Mouse (Mus musculus): ENCODE measurements around the gene Uck1. TPM values are rescaled to one million over a fixed set of nuclear protein-coding genes. Genes with fewer than 3 reads are reported as not detected.

Gene Uck1
- total RNA-seq, 2 experiments from 2014 or later, result 52.8 to 60.0 TPM

GRCm38 (mm10) chr2:32275823-32276222, 15.9 kb upstream of the Uck1 start:
- DNase-seq (ENCODE audit: extremely low spot score in 1 of 2, low spot score in 1 of 2), result no peak

GRCm38 (mm10) chr2:32260635-32261034, 676 bp upstream of the Uck1 start:
- DNase-seq (ENCODE audit: extremely low spot score in 1 of 2, low spot score in 1 of 2), result peak in 1 of 2 experiments; percentile 38

- no peak for DNase-seq (ENCODE audit: extremely low spot score in 1 of 2, low spot score in 1 of 2)
These were observed 949 bp downstream of the Uck1 start for GRCm38 (mm10) chr2:32258887-32259533.

GRCm38 (mm10) chr2:32256273-32256672, 3.7 kb downstream of the Uck1 start:
- no peak for DNase-seq (ENCODE audit: extremely low spot score in 1 of 2, low spot score in 1 of 2)

- DNase-seq (ENCODE audit: extremely low spot score in 1 of 2, low spot score in 1 of 2), result no peak
These were observed 5.4 kb downstream of the Uck1 start for GRCm38 (mm10) chr2:32254563-32254962.

GRCm38 (mm10) chr2:32253352-32253751, 6.6 kb downstream of the Uck1 start:
- no peak for DNase-seq (ENCODE audit: extremely low spot score in 1 of 2, low spot score in 1 of 2)

GRCm38 (mm10) chr2:32252658-32253057, 7.3 kb downstream of the Uck1 start:
- no peak for DNase-seq (ENCODE audit: extremely low spot score in 1 of 2, low spot score in 1 of 2)

GRCm38 (mm10) chr2:32251791-32252527, 8.0 kb downstream of the Uck1 start:
- DNase-seq (ENCODE audit: extremely low spot score in 1 of 2, low spot score in 1 of 2), result no peak

- no peak for DNase-seq (ENCODE audit: extremely low spot score in 1 of 2, low spot score in 1 of 2)
These were observed 11.3 kb downstream of the Uck1 start for GRCm38 (mm10) chr2:32248377-32249361.

GRCm38 (mm10) chr2:32246741-32247140, 13.2 kb downstream of the Uck1 start:
- DNase-seq (ENCODE audit: extremely low spot score in 1 of 2, low spot score in 1 of 2), result no peak

- DNase-seq (ENCODE audit: extremely low spot score in 1 of 2, low spot score in 1 of 2), result no peak
These were observed 17.0 kb downstream of the Uck1 start for GRCm38 (mm10) chr2:32242986-32243385.

- no peak for DNase-seq (ENCODE audit: extremely low spot score in 1 of 2, low spot score in 1 of 2)
These were observed 19.4 kb downstream of the Uck1 start for GRCm38 (mm10) chr2:32240591-32240990.

- no peak for DNase-seq (ENCODE audit: extremely low spot score in 1 of 2, low spot score in 1 of 2)
These were observed 21.1 kb downstream of the Uck1 start for GRCm38 (mm10) chr2:32238708-32239435.

GRCm38 (mm10) chr2:32237571-32237970, 22.4 kb downstream of the Uck1 start:
- no peak for DNase-seq (ENCODE audit: extremely low spot score in 1 of 2, low spot score in 1 of 2)

GRCm38 (mm10) chr2:32236760-32237487, 23.0 kb downstream of the Uck1 start:
- DNase-seq (ENCODE audit: extremely low spot score in 1 of 2, low spot score in 1 of 2), result no peak

- peak; percentile 73 to 85 for DNase-seq (ENCODE audit: extremely low spot score in 1 of 2, low spot score in 1 of 2)
These were observed 23.8 kb downstream of the Uck1 start, which contains the start of gene Pomt1 for GRCm38 (mm10) chr2:32235886-32236759. Pomt1 (plus strand) TSS chr2:32236590.

GRCm38 (mm10) chr2:32235433-32235832, 24.5 kb downstream of the Uck1 start:
- DNase-seq (ENCODE audit: extremely low spot score in 1 of 2, low spot score in 1 of 2), result no peak

- no peak for DNase-seq (ENCODE audit: extremely low spot score in 1 of 2, low spot score in 1 of 2)
These were observed 37.9 kb downstream of the Uck1 start for GRCm38 (mm10) chr2:32222057-32222456.
